Mouse (Mus musculus) fat pad, adult 2 months (tissue): Measurements from ENCODE around the gene Rngtt.
"Not testable (repeated sequence)": the region's sequence is repeated elsewhere in the genome, so short reads cannot be mapped to it uniquely, and the experiment has no call there.

Experiments
- DNase-seq: peaks from one replicate; pipeline ENCODE4 v3.0.0-alpha.2; 2011; ENCODE audit warnings: low read depth, low spot score; ENCODE audit errors: extremely low read depth

Rngtt gene

GRCm38 (mm10) chr4:33428856-33429255, 118.7 kb downstream of the Rngtt start:
- DNase-seq, result no peak

GRCm38 (mm10) chr4:33441864-33442263, 131.8 kb downstream of the Rngtt start:
- DNase-seq, result no peak

GRCm38 (mm10) chr4:33446265-33446664, 136.2 kb downstream of the Rngtt start:
- DNase-seq, result no peak

- no peak for DNase-seq
These were observed 136.8 kb downstream of the Rngtt start for GRCm38 (mm10) chr4:33446881-33447280.

- not testable (repeated sequence) for DNase-seq
These were observed 140.2 kb downstream of the Rngtt start for GRCm38 (mm10) chr4:33450356-33450755.

GRCm38 (mm10) chr4:33459851-33460250, 149.7 kb downstream of the Rngtt start:
- no peak for DNase-seq

- no peak for DNase-seq
These were observed 154.3 kb downstream of the Rngtt start for GRCm38 (mm10) chr4:33464432-33464831.

GRCm38 (mm10) chr4:33465871-33466270, 155.8 kb downstream of the Rngtt start:
- no peak for DNase-seq

- DNase-seq, result no peak
These were observed 156.9 kb downstream of the Rngtt start for GRCm38 (mm10) chr4:33466970-33467399.

GRCm38 (mm10) chr4:33467627-33468026, 157.5 kb downstream of the Rngtt start:
- no peak for DNase-seq

- DNase-seq, result no peak
These were observed 158.0 kb downstream of the Rngtt start for GRCm38 (mm10) chr4:33468151-33468550.

GRCm38 (mm10) chr4:33470671-33471302, 160.7 kb downstream of the Rngtt start:
- no peak for DNase-seq

- no peak for DNase-seq
These were observed 168.1 kb downstream of the Rngtt start for GRCm38 (mm10) chr4:33478011-33478785.

- DNase-seq, result no peak
These were observed 171.6 kb downstream of the Rngtt start for GRCm38 (mm10) chr4:33481721-33482120.

GRCm38 (mm10) chr4:33486050-33486449, 175.9 kb downstream of the Rngtt start:
- no peak for DNase-seq

GRCm38 (mm10) chr4:33491108-33491507, 181.0 kb downstream of the Rngtt start:
- DNase-seq, result no peak

GRCm38 (mm10) chr4:33494377-33494776, 184.3 kb downstream of the Rngtt start:
- no peak for DNase-seq

GRCm38 (mm10) chr4:33496985-33497384, 186.9 kb downstream of the Rngtt start:
- DNase-seq, result no peak

- no peak for DNase-seq
These were observed 187.5 kb downstream of the Rngtt start for GRCm38 (mm10) chr4:33497657-33498056.

GRCm38 (mm10) chr4:33498160-33498874, 188.2 kb downstream of the Rngtt start:
- DNase-seq, result no peak

GRCm38 (mm10) chr4:33506638-33507037, 196.5 kb downstream of the Rngtt start:
- no peak for DNase-seq

GRCm38 (mm10) chr4:33510544-33510943, 200.4 kb downstream of the Rngtt start:
- DNase-seq, result no peak
